15 mouse cellular contexts compared by ENCODE assay signal in the genomic region with DNA sequence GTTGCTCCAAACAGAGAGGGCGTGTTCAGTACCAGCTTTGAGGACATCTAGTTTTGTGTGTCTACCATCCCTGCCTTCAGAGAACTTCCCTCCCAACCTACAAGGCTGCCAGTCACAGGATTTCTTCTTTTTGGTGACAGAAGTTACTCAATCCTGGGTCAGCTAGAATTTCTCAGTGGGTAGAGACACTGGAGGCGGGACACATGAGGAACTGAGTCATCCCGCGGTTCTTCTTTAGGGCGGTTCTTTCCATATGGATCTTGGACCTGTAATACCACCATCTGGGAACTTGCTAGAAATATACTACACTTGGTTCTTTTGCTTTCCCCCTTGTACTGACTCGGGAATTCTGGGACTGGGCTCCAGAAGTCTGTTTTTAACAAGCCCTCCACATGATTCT. TPM values are rescaled to one million over a fixed set of nuclear protein-coding genes. Genes with fewer than 3 reads are reported as not detected.
DNase-seq lines count a peak whose midpoint lies in the region; TF ChIP-seq lines count a peak whose summit lies in the region.
"Had no signal": no experiment of that assay in that cellular context is flagged by ENCODE, and none has a peak within 500 bp of the region (broad histone marks: within the 10 kb centered on the region; RNA-seq: fewer than 3 reads in every experiment).

No protein-coding gene starts in this region.

- H3K9me3 ChIP-seq in midbrain, embryonic 10.5 days (replicated peaks): peaks cover 13% of the 10 kb centered on the region
- H3K9me3 ChIP-seq: stomach, embryonic 15.5 days had no signal

- no peak for TF ChIP-seq CTCF in bone marrow, adult 2 months (IDR thresholded peaks at IDR 0.05; ENCODE audit: control insufficient read depth, insufficient read depth, low read length)

- H3K27me3 ChIP-seq in midbrain, embryonic 10.5 days (ENCODE audit: low read depth, poor library complexity, severe bottlenecking): no peaks in the 10 kb centered on the region
- H3K27me3 ChIP-seq: limb, embryonic 13.5 days; stomach, embryonic 15.5 days had no signal

- H3K4me3 ChIP-seq in bone marrow, adult 2 months (replicated peaks; ENCODE audit: control insufficient read depth, low read depth, low read length): no peak overlapping the region
- H3K4me3 ChIP-seq in midbrain, embryonic 10.5 days: no peak overlapping the region
- H3K4me3 ChIP-seq: limb, embryonic 13.5 days; stomach, embryonic 15.5 days had no signal

- no peaks in the 10 kb centered on the region for H3K36me3 ChIP-seq in midbrain, embryonic 10.5 days
- H3K36me3 ChIP-seq: limb, embryonic 13.5 days; stomach, embryonic 15.5 days had no signal

- H3K27ac ChIP-seq in bone marrow, adult 2 months (ENCODE audit: control insufficient read depth, insufficient read depth, low read depth, low read length, poor library complexity): peak overlapping the region; percentile 53; the same call in 1 of the 2 replicates
- no peak overlapping the region for H3K27ac ChIP-seq in midbrain, embryonic 10.5 days (replicated peaks)
- H3K27ac ChIP-seq: limb, embryonic 13.5 days; stomach, embryonic 15.5 days had no signal

- no peak for TF ChIP-seq POLR2A in bone marrow, adult 2 months (IDR thresholded peaks at IDR 0.05; ENCODE audit: borderline replicate concordance, control insufficient read depth, low read depth, low read length)

- peak; percentile 46 for DNase-seq in layer of hippocampus, adult 11-12 months (ENCODE audit: low spot score)
- no peak for DNase-seq in layer of hippocampus, postnatal 25 days (ENCODE audit: extremely low spot score in 1 of 2, low spot score in 1 of 2)
- peak; percentile 71 for DNase-seq in 3134 (ENCODE audit: extremely low read depth, insufficient read length, low spot score)
- DNase-seq in lung, postnatal 36 days: peak; percentile 60
- no peak for DNase-seq in cerebellum, postnatal 36 days
- no peak for DNase-seq in midbrain, embryonic 10.5 days (ENCODE audit: low spot score)
- DNase-seq in kidney, postnatal 25 days: no peak
- DNase-seq: adrenal gland, postnatal 14 days; cerebellum, adult 2 months; gastrocnemius, postnatal 36 days; heart, postnatal 14 days; kidney, postnatal 10 days had no signal

- 41% methylated on average over 6 of the region's 6 CpGs for WGBS in bone marrow, adult 2 months
- WGBS in midbrain, embryonic 10.5 days: 90% methylated on average over 6 of the region's 6 CpGs

- no peaks in the 10 kb centered on the region; the same call in 1 of the 2 replicates for H3K4me1 ChIP-seq in bone marrow, adult 2 months (ENCODE audit: control insufficient read depth, insufficient read depth, low read length)
- no peaks in the 10 kb centered on the region for H3K4me1 ChIP-seq in midbrain, embryonic 10.5 days
- H3K4me1 ChIP-seq: limb, embryonic 13.5 days; stomach, embryonic 15.5 days had no signal

RNA-seq across cellular contexts. Expression of a gene that starts 20.9 kb away (rescaled TPM):
- total RNA-seq in layer of hippocampus, postnatal 25 days (2021): 10 to 100 TPM; 23.6 to 25.4 TPM
- polyA plus RNA-seq in bone marrow, adult 2 months (2011; ENCODE audit: insufficient read depth, insufficient read length, low replicate concordance, missing spikeins): 15.3 and 22.5 TPM in 2 replicates
- 30.0 and 30.1 TPM in 2 replicates for polyA plus RNA-seq in midbrain, embryonic 10.5 days (2016; fragmentation: Nextera tagmentation; extraction: Ambion mirVana)

RNA-seq across cellular contexts. Expression of a gene that starts 54.0 kb away (rescaled TPM):
- 1 to 10 TPM; 1.4 to 1.9 TPM for total RNA-seq in layer of hippocampus, postnatal 25 days (2021)
- 3.2 and 6.7 TPM in 2 replicates for polyA plus RNA-seq in bone marrow, adult 2 months (2011; ENCODE audit: insufficient read depth, insufficient read length, low replicate concordance, missing spikeins)
- polyA plus RNA-seq in midbrain, embryonic 10.5 days (2016; fragmentation: Nextera tagmentation; extraction: Ambion mirVana): 0.41 and 0.56 TPM in 2 replicates

Comparison
In these comparisons a context has a peak if more than half of its experiments do, and no peak if none do; other contexts are left out.
1. DNase-seq: peak in layer of hippocampus, adult 11-12 months (single experiment), 3134 (single experiment) and lung, postnatal 36 days (single experiment); none in layer of hippocampus, postnatal 25 days (0 of 2), cerebellum, postnatal 36 days (0 of 2), midbrain, embryonic 10.5 days (single experiment) and kidney, postnatal 25 days (0 of 2).